Mouse (Mus musculus) hindbrain, embryonic 14.5 days (tissue): ENCODE data around the gene Med13l. TPM values are rescaled to one million over a fixed set of nuclear protein-coding genes. Genes with fewer than 3 reads are reported as not detected.

Source experiments
- ATAC-seq: fragments of 200-750 bp; cut with Nextera tagmentation; 2 replicates; pipeline ENCODE4 v1.8.0; 2017; ENCODE audit warnings: moderate number of reproducible peaks, mild to moderate bottlenecking, moderate TSS enrichment, moderate library complexity; ENCODE audit not compliant: low FRiP score
- DNase-seq: peaks from one replicate; pipeline ENCODE4 v3.0.0-alpha.2; 2015; ENCODE audit warnings: low spot score
- H3K27ac ChIP-seq: fragments of 300-500 bp; sonication (generic); 2 replicates; pipeline ENCODE4 v1.5.1; 2014; ENCODE audit warnings: mild to moderate bottlenecking, moderate library complexity
- H3K27me3 ChIP-seq: fragments of 300-500 bp; sonication (generic); 2 replicates; pipeline ENCODE4 v1.6.1; 2014; ENCODE audit warnings: mild to moderate bottlenecking, low read length, mixed read lengths; ENCODE audit not compliant: control insufficient read depth, insufficient read depth
- H3K36me3 ChIP-seq: fragments of 300-500 bp; sonication (generic); replicated peaks from 2 replicates; pipeline ENCODE4 v1.6.1; 2014; ENCODE audit not compliant: control insufficient read depth, insufficient read depth
- H3K4me1 ChIP-seq: fragments of 300-500 bp; sonication (generic); replicated peaks from 2 replicates; pipeline ENCODE4 v1.6.1; 2014; ENCODE audit warnings: antibody characterized with exemption, low read length, mixed read lengths; ENCODE audit not compliant: control insufficient read depth, insufficient read depth
- H3K4me2 ChIP-seq: fragments of 300-500 bp; sonication (generic); replicated peaks from 2 replicates; pipeline ENCODE4 v1.6.1; 2014; ENCODE audit warnings: mild to moderate bottlenecking, moderate library complexity
- H3K4me3 ChIP-seq: fragments of 300-500 bp; sonication (generic); replicated peaks from 2 replicates; pipeline ENCODE4 v1.5.1; 2014; ENCODE audit warnings: mild to moderate bottlenecking, low read length
- H3K9ac ChIP-seq: fragments of 300-500 bp; sonication (generic); 2 replicates; pipeline ENCODE4 v1.6.1; 2014
- H3K9me3 ChIP-seq: fragments of 300-500 bp; sonication (generic); 2 replicates; pipeline ENCODE4 v1.6.1; 2016; ENCODE audit warnings: low read length; ENCODE audit not compliant: control insufficient read depth
- WGBS: fragments of 180-500 bp; shearing (Covaris S2); extraction: QIAGEN DNeasy Blood & Tissue Kit; methylation state at CpG from one replicate; pipeline ENCODE4 v1.1.7; 2014; 5-methylcytosine and 5-hydroxymethylcytosine counted together
- polyA plus RNA-seq: library from polyadenylated mRNA; unstranded; fragments of >200 nt; fragmentation: Nextera tagmentation; extraction: Ambion mirVana; gene quantifications from 2 replicates; pipeline ENCODE4 v1.2.1, GENCODE M21; 2014

Gene Med13l
- polyA plus RNA-seq, 1 experiment from 2014 or later: 18.0 TPM

DNA sequence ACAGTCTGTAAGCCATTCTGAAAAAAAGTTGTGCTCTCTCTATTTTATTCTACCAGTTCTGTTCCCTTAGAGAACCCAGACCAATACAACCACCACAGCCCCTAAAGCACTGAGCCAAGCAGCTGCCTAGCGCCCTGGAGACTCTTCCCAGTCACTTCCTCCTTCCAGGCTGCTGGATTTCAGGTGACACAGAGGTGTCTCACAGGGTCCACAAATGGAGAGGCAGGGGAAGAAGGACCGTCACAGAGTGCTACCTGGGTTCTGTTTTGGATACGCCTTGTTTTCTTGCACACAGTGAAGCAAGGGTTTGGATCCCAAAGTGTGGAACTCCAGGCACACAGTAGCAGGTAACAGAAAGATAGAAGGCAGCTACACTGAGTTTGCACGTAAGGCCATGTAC, 140.5 kb downstream of the Med13l start:
- Histone ChIP-seq H3K27ac (no peak overlapping the region), H3K27me3 (no peaks in the 10 kb centered on the region), H3K4me3 (no peak overlapping the region), H3K4me1 (peaks cover 34% of the 10 kb centered on the region), H3K4me2 (no peak overlapping the region), H3K9ac (no peak overlapping the region), H3K9me3 (no peaks in the 10 kb centered on the region), H3K36me3 (no peaks in the 10 kb centered on the region)
- DNase-seq (no peak), ATAC-seq (no peak)
- 82% methylated on average over 4 of the region's 4 CpGs for WGBS

DNA sequence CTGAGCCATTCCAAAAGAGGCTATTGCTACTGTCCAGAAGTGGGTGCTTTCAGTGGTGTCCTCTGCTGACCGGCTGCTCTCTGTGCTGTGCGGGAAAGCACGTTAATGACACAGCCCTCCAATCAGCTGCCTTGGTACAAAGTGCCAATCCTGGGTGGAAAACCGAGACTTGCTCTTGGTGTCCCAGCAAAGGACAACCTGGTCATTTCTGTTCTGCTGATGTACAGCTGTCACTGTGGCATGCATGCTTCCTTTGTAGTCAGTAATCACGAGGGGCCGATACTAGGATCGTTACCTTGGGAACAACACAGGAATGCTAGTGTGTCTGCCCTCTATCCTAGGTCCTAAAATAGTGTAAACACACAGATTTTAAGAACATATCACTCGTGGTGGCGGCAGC, 142.2 kb downstream of the Med13l start:
- no peak overlapping the region for H3K27ac ChIP-seq
- no peaks in the 10 kb centered on the region for H3K27me3 ChIP-seq
- no peak overlapping the region for H3K4me2 ChIP-seq
- ATAC-seq: no peak
- H3K4me3 ChIP-seq: no peak overlapping the region
- no peak overlapping the region for H3K9ac ChIP-seq
- no peaks in the 10 kb centered on the region for H3K9me3 ChIP-seq
- H3K36me3 ChIP-seq: no peaks in the 10 kb centered on the region
- 20% methylated on average over 9 of the region's 9 CpGs for WGBS
- peaks cover 50% of the 10 kb centered on the region for H3K4me1 ChIP-seq
- DNase-seq: no peak

DNA sequence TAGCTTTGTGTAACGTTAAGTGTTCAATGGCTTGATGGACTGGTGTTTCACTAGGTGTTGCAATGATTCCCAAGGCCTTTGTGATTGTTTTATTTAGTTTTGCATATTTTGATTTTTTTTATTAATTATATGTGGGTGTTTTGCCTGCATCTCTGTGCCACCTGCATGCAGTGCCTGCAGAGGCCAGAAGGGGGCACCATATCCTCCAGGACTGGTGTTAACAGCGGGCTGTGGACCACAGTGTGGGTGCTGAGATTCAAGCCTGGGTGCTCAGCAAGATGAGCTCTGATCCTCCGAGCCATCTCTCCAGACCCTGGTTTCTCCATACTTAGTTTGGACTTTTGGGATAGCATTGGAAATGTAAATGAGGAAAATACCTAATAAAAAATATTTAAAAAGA, 143.7 kb downstream of the Med13l start:
- WGBS: 83% methylated on average over 3 of the region's 3 CpGs
- ATAC-seq (no peak), DNase-seq (no peak)

DNA sequence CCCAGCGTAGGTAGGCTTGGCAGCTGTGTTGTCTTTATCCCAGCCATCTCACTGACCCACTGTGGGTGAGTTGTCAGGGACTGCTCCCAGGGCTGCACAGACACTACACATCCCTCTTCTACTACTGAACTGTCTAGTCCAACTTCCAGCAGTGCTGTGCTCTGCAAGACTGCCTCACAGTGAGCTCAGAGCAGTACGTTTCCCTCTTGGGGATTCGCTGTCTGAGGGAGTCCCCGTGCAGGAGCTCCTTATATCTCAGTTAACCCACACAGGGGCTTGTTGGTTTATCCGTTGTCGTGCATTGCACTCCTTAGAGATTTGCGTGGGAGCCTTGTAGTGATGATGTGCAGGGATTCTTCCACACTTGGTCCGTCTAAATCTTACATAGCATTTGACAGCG, 144.5 kb downstream of the Med13l start:
- no peaks in the 10 kb centered on the region for H3K27me3 ChIP-seq

More for the DNA sequence above, 143.7 kb downstream of the Med13l start:
- no peak overlapping the region for H3K9ac ChIP-seq
- no peak overlapping the region for H3K27ac ChIP-seq
- H3K4me3 ChIP-seq: no peak overlapping the region
- H3K36me3 ChIP-seq: no peaks in the 10 kb centered on the region
- no peaks in the 10 kb centered on the region for H3K9me3 ChIP-seq
- no peaks in the 10 kb centered on the region for H3K27me3 ChIP-seq
- no peak overlapping the region for H3K4me2 ChIP-seq
- peaks cover 57% of the 10 kb centered on the region for H3K4me1 ChIP-seq

DNA sequence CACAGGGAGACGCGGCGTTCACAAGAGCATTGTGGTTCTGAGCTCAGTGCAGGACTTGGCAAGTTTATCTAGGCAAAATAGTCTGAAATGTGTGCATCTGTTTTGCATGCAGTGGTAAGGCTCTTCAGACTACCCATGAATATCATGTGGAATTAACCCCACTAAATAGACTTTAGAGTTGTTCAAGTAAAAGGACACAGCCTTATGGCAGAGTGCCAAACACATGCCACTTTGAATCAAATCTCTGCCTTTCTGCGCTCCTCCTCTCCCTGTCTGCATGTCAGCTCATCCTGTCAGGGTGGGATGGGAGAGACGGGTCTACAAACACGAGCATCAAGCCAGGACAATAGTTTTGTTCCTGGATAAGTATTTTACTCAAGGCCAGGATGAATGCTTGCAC, 145.5 kb downstream of the Med13l start:
- H3K4me1 ChIP-seq: peaks cover 67% of the 10 kb centered on the region
- no peak overlapping the region for H3K4me3 ChIP-seq
- peak overlapping the region; percentile 66 for H3K27ac ChIP-seq
- WGBS: 41% methylated on average over 6 of the region's 6 CpGs
- no peak overlapping the region for H3K4me2 ChIP-seq
- H3K9me3 ChIP-seq: no peaks in the 10 kb centered on the region
- no peak for ATAC-seq
- no peak overlapping the region for H3K9ac ChIP-seq
- H3K36me3 ChIP-seq: no peaks in the 10 kb centered on the region
- H3K27me3 ChIP-seq: no peaks in the 10 kb centered on the region
- DNase-seq: no peak

More for the DNA sequence above, 144.5 kb downstream of the Med13l start:
- DNase-seq (no peak), ATAC-seq (no peak)
- Histone ChIP-seq H3K4me2 (no peak overlapping the region), H3K27ac (no peak overlapping the region), H3K36me3 (no peaks in the 10 kb centered on the region), H3K9me3 (no peaks in the 10 kb centered on the region), H3K9ac (no peak overlapping the region), H3K4me1 (peaks cover 59% of the 10 kb centered on the region), H3K4me3 (no peak overlapping the region)
- WGBS: 86% methylated on average over 9 of the region's 9 CpGs

DNA sequence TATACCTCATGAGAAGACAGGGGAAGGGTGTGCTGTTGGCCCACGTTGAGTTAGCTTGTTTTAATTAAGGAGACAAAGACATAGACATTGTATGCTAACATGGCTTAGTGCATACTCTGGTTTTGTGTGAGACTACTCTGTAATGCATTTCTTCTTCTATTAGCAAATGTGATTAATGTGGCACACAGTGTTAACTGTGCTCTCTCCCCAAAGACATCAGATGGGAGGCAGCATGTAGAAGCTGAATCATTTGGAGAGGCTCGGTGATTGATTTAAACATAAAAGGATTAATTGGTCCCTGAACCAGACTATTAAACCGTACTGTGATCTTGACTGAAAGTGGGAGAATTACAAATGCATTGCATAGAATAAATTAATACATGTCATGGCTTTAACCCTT, 145.9 kb downstream of the Med13l start:
- DNase-seq (no peak), ATAC-seq (no peak)
- Histone ChIP-seq H3K27ac (peak overlapping the region; percentile 66), H3K36me3 (no peaks in the 10 kb centered on the region), H3K27me3 (no peaks in the 10 kb centered on the region), H3K4me1 (peaks cover 67% of the 10 kb centered on the region), H3K9ac (no peak overlapping the region), H3K4me2 (no peak overlapping the region), H3K4me3 (no peak overlapping the region), H3K9me3 (no peaks in the 10 kb centered on the region)
- 17% methylated on average over 3 of the region's 3 CpGs for WGBS

DNA sequence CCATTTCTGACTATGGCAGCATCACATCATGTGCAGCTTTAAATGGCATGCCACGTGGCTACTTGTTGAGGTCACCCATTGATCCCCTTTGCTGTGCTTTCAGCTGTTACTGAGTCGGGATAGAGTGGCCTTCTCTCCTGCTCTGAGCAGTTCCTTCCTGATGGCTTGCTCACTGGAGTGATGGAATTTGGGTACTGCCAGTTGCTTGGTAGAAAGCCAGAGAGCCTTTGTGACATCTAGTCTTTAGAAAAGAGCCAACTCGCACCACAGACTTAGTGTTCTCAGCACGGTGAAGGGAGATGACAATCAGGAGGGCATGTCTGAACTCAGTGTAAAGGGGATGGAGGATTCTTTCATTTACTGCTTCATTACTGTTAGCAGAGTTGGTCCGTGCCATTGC, 147.0 kb downstream of the Med13l start:
- Histone ChIP-seq H3K36me3 (no peaks in the 10 kb centered on the region), H3K9me3 (no peaks in the 10 kb centered on the region), H3K4me1 (peaks cover 67% of the 10 kb centered on the region), H3K4me3 (no peak overlapping the region), H3K27ac (no peak overlapping the region), H3K9ac (no peak overlapping the region), H3K4me2 (no peak overlapping the region), H3K27me3 (no peaks in the 10 kb centered on the region)
- DNase-seq (no peak), ATAC-seq (no peak)
- 55% methylated on average over 5 of the region's 5 CpGs for WGBS

DNA sequence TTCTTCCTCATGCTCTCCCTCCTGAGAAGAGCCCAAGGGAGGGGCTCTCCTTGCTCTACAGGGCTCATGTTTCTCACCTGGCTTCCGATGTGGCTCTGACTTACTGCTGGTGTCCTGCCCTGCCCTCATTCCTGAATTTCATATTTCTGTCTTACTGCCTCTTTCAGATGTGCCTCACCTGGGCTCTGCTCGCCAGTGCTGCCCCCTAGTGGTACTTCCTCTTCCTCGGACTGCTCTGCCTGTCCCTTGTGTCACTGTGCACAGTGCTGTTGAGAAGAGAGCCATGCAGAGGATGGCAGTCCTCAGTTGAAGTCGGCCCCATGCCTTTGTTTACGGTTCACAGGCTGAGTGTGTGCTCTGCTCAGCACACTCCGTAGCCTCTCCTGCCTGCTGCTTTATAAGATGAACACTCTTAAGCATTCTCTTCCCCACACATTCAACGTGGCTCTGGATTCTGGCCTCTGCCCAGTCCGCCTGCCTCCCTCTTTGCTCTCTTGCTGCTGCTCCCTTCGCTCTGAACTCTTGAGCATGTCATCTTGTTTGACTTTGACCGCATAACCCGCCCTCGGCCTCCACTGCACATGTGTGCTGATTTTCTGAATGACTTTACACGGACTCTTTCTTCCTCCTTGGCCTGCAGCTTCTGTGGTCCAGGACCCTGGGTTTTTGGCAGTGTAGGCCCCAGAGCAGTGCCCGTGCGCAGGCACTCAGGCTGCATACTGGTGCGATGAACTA, 147.9 kb downstream of the Med13l start:
- H3K27me3 ChIP-seq: no peaks in the 10 kb centered on the region
- no peaks in the 10 kb centered on the region for H3K9me3 ChIP-seq
- no peak overlapping the region for H3K27ac ChIP-seq
- H3K4me2 ChIP-seq: no peak overlapping the region
- H3K4me1 ChIP-seq: peaks cover 59% of the 10 kb centered on the region
- H3K36me3 ChIP-seq: no peaks in the 10 kb centered on the region
- WGBS: 67% methylated on average over 16 of the region's 16 CpGs
- DNase-seq (peak; percentile 60), ATAC-seq (peak; percentile 21; the same call in 1 of the 2 replicates)
- no peak overlapping the region for H3K9ac ChIP-seq
- H3K4me3 ChIP-seq: no peak overlapping the region

DNA sequence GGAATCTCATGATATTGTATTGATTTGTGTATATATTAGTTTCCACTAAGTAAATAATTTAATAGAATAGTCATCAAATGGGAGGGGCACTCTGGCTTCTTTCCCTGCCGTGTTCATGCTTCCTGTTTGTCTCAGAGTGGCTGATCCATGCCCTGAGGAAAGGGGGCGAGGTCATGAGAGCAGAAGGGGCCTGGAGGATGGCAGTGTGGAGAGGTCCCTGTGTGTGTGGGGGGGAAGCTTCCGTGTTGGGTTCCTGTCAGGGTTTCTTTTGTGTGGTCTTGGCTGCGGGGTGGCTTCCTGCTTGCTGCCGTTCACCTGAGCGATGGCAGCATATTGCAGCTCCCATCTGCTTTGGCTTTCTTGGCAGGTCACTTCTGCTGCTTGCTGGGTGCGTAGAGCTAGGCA, 149.4 kb downstream of the Med13l start:
- ATAC-seq: no peak
- DNase-seq: no peak
- no peaks in the 10 kb centered on the region for H3K9me3 ChIP-seq
- WGBS: 58% methylated on average over 7 of the region's 7 CpGs
- no peak overlapping the region for H3K4me2 ChIP-seq
- H3K4me3 ChIP-seq: no peak overlapping the region
- 0 out of 2 replicates have a peak overlapping the region, but pooled peaks have one; percentile 10 for H3K27ac ChIP-seq
- no peaks in the 10 kb centered on the region for H3K36me3 ChIP-seq
- peaks cover 59% of the 10 kb centered on the region for H3K4me1 ChIP-seq
- H3K9ac ChIP-seq: no peak overlapping the region
- no peaks in the 10 kb centered on the region for H3K27me3 ChIP-seq

DNA sequence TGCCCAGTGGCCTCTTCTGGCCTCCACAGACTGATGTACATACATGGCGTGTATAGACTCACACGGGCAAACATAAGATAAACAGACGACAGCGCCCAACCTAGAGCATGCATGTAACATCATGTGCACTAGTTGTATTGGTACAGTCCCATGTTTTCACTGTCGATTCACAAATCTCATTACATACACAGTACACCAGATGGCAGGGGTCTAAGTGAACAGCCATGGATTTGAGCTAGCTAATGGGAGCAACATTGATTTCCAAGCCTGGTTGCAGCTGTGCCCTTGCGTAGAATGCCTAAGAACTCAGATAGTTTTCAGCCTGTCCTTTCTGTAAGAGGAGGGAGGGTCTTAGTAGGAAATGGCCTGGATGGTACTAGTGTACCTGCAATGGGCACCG, 155.0 kb downstream of the Med13l start:
- Histone ChIP-seq H3K27ac (no peak overlapping the region), H3K27me3 (no peaks in the 10 kb centered on the region), H3K9ac (no peak overlapping the region), H3K9me3 (no peaks in the 10 kb centered on the region), H3K36me3 (no peaks in the 10 kb centered on the region), H3K4me2 (no peak overlapping the region), H3K4me1 (peaks cover 35% of the 10 kb centered on the region), H3K4me3 (no peak overlapping the region)
- DNase-seq (no peak), ATAC-seq (peak; percentile 55; the same call in 1 of the 2 replicates)
- 77% methylated on average over 7 of the region's 7 CpGs for WGBS
